18 mouse cellular contexts compared by ENCODE assay signal in genomic region chr4:133065894-133066386, GRCm38 (mm10). TPM values are rescaled to one million over a fixed set of nuclear protein-coding genes. Genes with fewer than 3 reads are reported as not detected.
DNase-seq lines count a peak whose midpoint lies in the region; ATAC-seq and TF ChIP-seq lines count a peak whose summit lies in the region.
"Had no signal": no experiment of that assay in that cellular context is flagged by ENCODE, and none has a peak within 500 bp of the region (broad histone marks: within the 10 kb centered on the region; RNA-seq: fewer than 3 reads in every experiment).

No protein-coding gene starts in this region.

- H3K36me3 ChIP-seq in heart, postnatal 0 days (replicated peaks; ENCODE audit: control insufficient read depth, insufficient read depth, low read length), result peaks cover 84% of the 10 kb centered on the region
- H3K36me3 ChIP-seq in liver, embryonic 14.5 days (replicated peaks; ENCODE audit: control insufficient read depth, insufficient read depth, low read depth), result no peaks in the 10 kb centered on the region; the same call in 1 of the 2 replicates
- peaks cover 47% of the 10 kb centered on the region for H3K36me3 ChIP-seq in liver, embryonic 11.5 days (ENCODE audit: control insufficient read depth, insufficient read depth, low read length)
- peaks cover 100% of the 10 kb centered on the region for H3K36me3 ChIP-seq in E14TG2a.4 (ENCODE audit: insufficient read depth, low read length)

- no peak for ATAC-seq in heart, postnatal 0 days (ENCODE audit: insufficient read depth, low read depth)
- ATAC-seq in liver, embryonic 14.5 days (ENCODE audit: insufficient read depth), result no peak
- ATAC-seq in liver, embryonic 11.5 days (replicated peaks; ENCODE audit: low FRiP score), result no peak

- no peaks in the 10 kb centered on the region for H3K9me3 ChIP-seq in heart, postnatal 0 days (replicated peaks; ENCODE audit: control insufficient read depth, low read length)
- no peaks in the 10 kb centered on the region for H3K9me3 ChIP-seq in liver, embryonic 14.5 days (ENCODE audit: control insufficient read depth, low read length)
- H3K9me3 ChIP-seq in liver, embryonic 11.5 days (ENCODE audit: control insufficient read depth, low read length), result no peaks in the 10 kb centered on the region
- no peaks in the 10 kb centered on the region for H3K9me3 ChIP-seq in E14TG2a.4 (ENCODE audit: low read length)
- H3K9me3 ChIP-seq: heart, embryonic 13.5 days; hindbrain, embryonic 13.5 days; limb, embryonic 12.5 days; lung, embryonic 15.5 days; megakaryocyte, embryonic 14.5 days had no signal

- intact Hi-C loops in heart, postnatal 25 days (cut with DNase I), result no loop called here

- peak; percentile 26 for TF ChIP-seq CTCF in heart, postnatal 0 days (IDR thresholded peaks at IDR 0.05; ENCODE audit: low read depth)
- TF ChIP-seq CTCF in liver, embryonic 14.5 days (IDR thresholded peaks at IDR 0.05; ENCODE audit: low read depth), result peak; percentile 54; the same call in 1 of the 2 replicates
- peak; percentile 0; the same call in 1 of the 2 replicates for TF ChIP-seq CTCF in E14TG2a.4 (conservative IDR thresholded peaks at IDR 0.05; ENCODE audit: low read length)
- TF ChIP-seq CTCF in brain, embryonic 14.5 days (IDR thresholded peaks at IDR 0.05; ENCODE audit: borderline replicate concordance, extremely low read depth, insufficient read depth, insufficient read length), result peak; percentile 5; the same call in 1 of the 2 replicates

- no peak for TF ChIP-seq POLR2A in brain, embryonic 14.5 days (IDR thresholded peaks at IDR 0.05; ENCODE audit: borderline replicate concordance, extremely low read depth, insufficient read depth, insufficient read length, poor library complexity, severe bottlenecking)

- H3K4me2 ChIP-seq in heart, postnatal 0 days (ENCODE audit: low read depth, low read length), result no peak overlapping the region
- H3K4me2 ChIP-seq in liver, embryonic 14.5 days (ENCODE audit: low read depth), result no peak overlapping the region
- no peak overlapping the region for H3K4me2 ChIP-seq in liver, embryonic 11.5 days
- H3K4me2 ChIP-seq: heart, embryonic 13.5 days; hindbrain, embryonic 13.5 days; limb, embryonic 12.5 days; lung, embryonic 15.5 days had no signal

- no peaks in the 10 kb centered on the region for H3K27me3 ChIP-seq in heart, postnatal 0 days (ENCODE audit: control insufficient read depth, insufficient read depth, low read length)
- H3K27me3 ChIP-seq in liver, embryonic 14.5 days (ENCODE audit: control insufficient read depth, insufficient read depth, low read length), result no peaks in the 10 kb centered on the region
- no peaks in the 10 kb centered on the region for H3K27me3 ChIP-seq in liver, embryonic 11.5 days (replicated peaks; ENCODE audit: control insufficient read depth, insufficient read depth, low read length)
- no peaks in the 10 kb centered on the region for H3K27me3 ChIP-seq in E14TG2a.4 (ENCODE audit: insufficient read depth, low read length)
- H3K27me3 ChIP-seq: heart, embryonic 13.5 days; hindbrain, embryonic 13.5 days; limb, embryonic 12.5 days; lung, embryonic 15.5 days; megakaryocyte, embryonic 14.5 days had no signal

- H3K4me3 ChIP-seq in heart, postnatal 0 days (ENCODE audit: low read depth, low read length), result no peak overlapping the region
- H3K4me3 ChIP-seq in liver, embryonic 14.5 days (ENCODE audit: insufficient read depth in 1 of 2, low read depth in 2 of 2, low read length in 2 of 2), result no peak overlapping the region
- H3K4me3 ChIP-seq in liver, embryonic 11.5 days (ENCODE audit: low read depth, low read length), result no peak overlapping the region
- H3K4me3 ChIP-seq in E14TG2a.4 (replicated peaks; ENCODE audit: low read length), result 0 out of 2 replicates have a peak overlapping the region, but pooled peaks have one; percentile 69
- H3K4me3 ChIP-seq: heart, embryonic 13.5 days; hindbrain, embryonic 13.5 days; limb, embryonic 12.5 days; lung, embryonic 15.5 days; megakaryocyte, embryonic 14.5 days had no signal

- no peak for TF ChIP-seq EP300 in heart, postnatal 0 days (IDR thresholded peaks at IDR 0.05; ENCODE audit: low read depth)
- TF ChIP-seq EP300 in liver, embryonic 14.5 days (IDR thresholded peaks at IDR 0.05; ENCODE audit: low read depth), result no peak

- peaks cover 4% of the 10 kb centered on the region; the same call in 1 of the 2 replicates for H3K4me1 ChIP-seq in heart, postnatal 0 days (ENCODE audit: control insufficient read depth, insufficient read depth)
- no peaks in the 10 kb centered on the region for H3K4me1 ChIP-seq in liver, embryonic 14.5 days (replicated peaks; ENCODE audit: control insufficient read depth in 2 of 2, insufficient read depth in 2 of 2, low read length in 1 of 2)
- H3K4me1 ChIP-seq in liver, embryonic 11.5 days (replicated peaks; ENCODE audit: control insufficient read depth, insufficient read depth, low read length), result no peaks in the 10 kb centered on the region
- H3K4me1 ChIP-seq in E14TG2a.4 (replicated peaks; ENCODE audit: low read depth, low read length), result peaks cover 98% of the 10 kb centered on the region

- no peak overlapping the region for H3K27ac ChIP-seq in heart, postnatal 0 days (ENCODE audit: low read depth)
- H3K27ac ChIP-seq in liver, embryonic 14.5 days, result no peak overlapping the region
- H3K27ac ChIP-seq in liver, embryonic 11.5 days (ENCODE audit: low read depth, low read length), result no peak overlapping the region
- H3K27ac ChIP-seq: heart, embryonic 13.5 days; hindbrain, embryonic 13.5 days; limb, embryonic 12.5 days; lung, embryonic 15.5 days had no signal

- WGBS in heart, postnatal 0 days, result 91% methylated on average over 14 of the region's 14 CpGs
- 83% methylated on average over 14 of the region's 14 CpGs for WGBS in liver, embryonic 14.5 days (ENCODE audit: insufficient replicate concordance)
- WGBS in liver, embryonic 11.5 days, result 89% methylated on average over 14 of the region's 14 CpGs

- DNase-seq in heart, postnatal 0 days (ENCODE audit: low spot score), result no peak
- no peak for DNase-seq in heart, postnatal 25 days (ENCODE audit: low spot score)
- DNase-seq in liver, embryonic 14.5 days (ENCODE audit: low read depth in 3 of 3, low spot score in 3 of 3), result no peak
- DNase-seq in liver, embryonic 11.5 days (ENCODE audit: low spot score), result no peak
- DNase-seq in brain, embryonic 14.5 days (ENCODE audit: low read depth), result no peak
- DNase-seq in retina, postnatal 1 day, result no peak
- DNase-seq: adrenal gland, postnatal 14 days; cerebellum, adult 9-11 months; gastrocnemius, postnatal 10 days; kidney, adult 11 months; kidney, postnatal 4 days; layer of hippocampus, postnatal 36 days had no signal

- no peak overlapping the region for H3K9ac ChIP-seq in heart, postnatal 0 days (replicated peaks; ENCODE audit: low read depth, low read length)
- H3K9ac ChIP-seq in liver, embryonic 14.5 days (replicated peaks), result no peak overlapping the region
- no peak overlapping the region for H3K9ac ChIP-seq in liver, embryonic 11.5 days (ENCODE audit: low read depth, low read length)
- H3K9ac ChIP-seq: heart, embryonic 13.5 days; hindbrain, embryonic 13.5 days; limb, embryonic 12.5 days; lung, embryonic 15.5 days had no signal

RNA-seq across cellular contexts. Expression of gene Ahdc1, which starts 54.9 kb away (rescaled TPM):
- total RNA-seq in heart, postnatal 0 days (2014; rRNA removed; ENCODE audit: low replicate concordance), result 40.5 and 57.2 TPM in 2 replicates
- 4.6 and 5.2 TPM in 2 replicates for polyA plus RNA-seq in heart, postnatal 0 days (2015; fragmentation: Nextera tagmentation; extraction: Ambion mirVana)
- total RNA-seq in heart, postnatal 25 days (2021), result 10 to 100 TPM; 43.2 to 50.4 TPM
- 1.3 and 1.7 TPM in 2 replicates for polyA plus RNA-seq in liver, embryonic 14.5 days (2012; rRNA removed)
- polyA plus RNA-seq in liver, embryonic 14.5 days (2014; fragmentation: Nextera tagmentation; extraction: Ambion mirVana), result 0.53 and 0.75 TPM in 2 replicates
- 5.1 and 6.1 TPM in 2 replicates for polyA plus RNA-seq in liver, embryonic 11.5 days (2014; fragmentation: Nextera tagmentation; extraction: Ambion mirVana)
- 20.9 and 43.2 TPM in 2 replicates for polyA plus RNA-seq in brain, embryonic 14.5 days (2012; rRNA removed)

Comparison
In these comparisons a context has a peak if more than half of its experiments do, and no peak if none do; other contexts are left out.
1. CTCF ChIP-seq: peak in every context shown above with its lines; median percentile 54 in liver, embryonic 14.5 days; 26 in heart, postnatal 0 days; 5 in brain, embryonic 14.5 days; 0 in E14TG2a.4.